Mouse (Mus musculus) CH12.LX (cell line): Measurements from ENCODE around the gene Itpk1. TPM values are rescaled to one million over a fixed set of nuclear protein-coding genes. Genes with fewer than 3 reads are reported as not detected.

Source experiments
- DNase-seq: peaks from one replicate; pipeline ENCODE4 v3.0.0-alpha.2; 2013; ENCODE audit errors: extremely low read depth
- H3K27ac ChIP-seq: 2 replicates; pipeline ENCODE4 v1.5.1; 2012; ENCODE audit warnings: low read depth, mild to moderate bottlenecking, control low read depth, moderate library complexity; ENCODE audit not compliant: insufficient read depth
- H3K27me3 ChIP-seq: replicated peaks from 2 replicates; pipeline ENCODE3; 2012; ENCODE audit warnings: inconsistent platforms
- H3K36me3 ChIP-seq, 2 experiments: replicated peaks in 1 of 2; 2 replicates each; pipeline versions ENCODE3 to v1.6.1; 2012; ENCODE audit warnings: inconsistent platforms in 1 of 2, low read length in 1 of 2, mild to moderate bottlenecking in 1 of 2, mixed read lengths in 1 of 2, moderate library complexity in 1 of 2; ENCODE audit not compliant: control insufficient read depth in 1 of 2, insufficient read depth in 1 of 2
- H3K4me1 ChIP-seq, 2 experiments: 2 replicates each; pipeline ENCODE4 v1.6.1; 2012; ENCODE audit warnings: inconsistent platforms in 1 of 2, moderate library complexity in 1 of 2; ENCODE audit not compliant: insufficient read depth in 2 of 2, control insufficient read depth in 1 of 2
- H3K4me2 ChIP-seq: 2 replicates; pipeline ENCODE4 v1.6.1; 2012; ENCODE audit warnings: low read depth, mild to moderate bottlenecking, control low read depth; ENCODE audit not compliant: poor library complexity, insufficient read depth, severe bottlenecking
- H3K4me3 ChIP-seq, 3 experiments: fragments of 150-350 bp in 1 of 3; sonication (generic) in 1 of 3; replicated peaks in 1 of 3; 2 replicates each; pipeline versions ENCODE3 to v1.5.1; 2011 to 2012; ENCODE audit warnings: low read depth in 2 of 3, low read length in 2 of 3, mild to moderate bottlenecking in 2 of 3, moderate library complexity in 2 of 3, control low read depth in 1 of 3, improper control_type of control experiment in 1 of 3, inconsistent platforms in 1 of 3, mixed read lengths in 1 of 3; ENCODE audit not compliant: poor library complexity in 1 of 3
- H3K79me2 ChIP-seq: replicated peaks from 2 replicates; pipeline ENCODE4 v1.6.1; 2012; ENCODE audit warnings: mild to moderate bottlenecking, moderate library complexity; ENCODE audit not compliant: control insufficient read depth, poor library complexity, insufficient read depth, severe bottlenecking; ENCODE audit errors: extremely low read depth
- H3K9ac ChIP-seq: 2 replicates; pipeline ENCODE4 v1.6.1; 2012; ENCODE audit warnings: low read depth, mild to moderate bottlenecking, control low read depth, moderate library complexity; ENCODE audit not compliant: insufficient read depth
- H3K9me3 ChIP-seq: replicated peaks from 2 replicates; pipeline ENCODE3; 2012; ENCODE audit warnings: low read length, inconsistent platforms, mixed read lengths
- BHLHE40 ChIP-seq: IDR thresholded peaks from 2 replicates; pipeline ENCODE4 v1.6.1; 2011; ENCODE audit warnings: mild to moderate bottlenecking, low read depth, low read length, improper control_type of control experiment
- CHD1 ChIP-seq: IDR thresholded peaks from 2 replicates; pipeline ENCODE4 v1.6.1; 2012; ENCODE audit warnings: low read depth, low read length, improper control_type of control experiment, inconsistent platforms
- CHD2 ChIP-seq: IDR thresholded peaks from 2 replicates; pipeline ENCODE4 v1.6.1; 2011; ENCODE audit warnings: low read length, improper control_type of control experiment
- CTCF ChIP-seq, 2 experiments: IDR thresholded peaks in 1 of 2; conservative IDR thresholded peaks in 1 of 2; 2 replicates each; pipeline ENCODE4 v1.5.1; 2011 to 2012; ENCODE audit warnings: low read depth in 2 of 2, low read length in 2 of 2, improper control_type of control experiment in 1 of 2, inconsistent platforms in 1 of 2, mild to moderate bottlenecking in 1 of 2, moderate library complexity in 1 of 2
- E2F4 ChIP-seq: IDR thresholded peaks from 2 replicates; pipeline ENCODE4 v1.6.1; 2011; ENCODE audit warnings: low read depth, low read length, improper control_type of control experiment; ENCODE audit not compliant: insufficient replicate concordance
- EP300 ChIP-seq: IDR thresholded peaks from 2 replicates; pipeline ENCODE4 v1.6.1; 2011; ENCODE audit warnings: low read length, improper control_type of control experiment
- ETS1 ChIP-seq: conservative IDR thresholded peaks from 2 replicates; pipeline ENCODE4 v1.6.1; 2012; ENCODE audit warnings: low read depth, mild to moderate bottlenecking, inconsistent platforms, low read length, improper control_type of control experiment, moderate library complexity
- GABPA ChIP-seq: IDR thresholded peaks from 2 replicates; pipeline ENCODE4 v1.6.1; 2012; ENCODE audit warnings: low read depth, low read length, improper control_type of control experiment, inconsistent platforms; ENCODE audit not compliant: insufficient replicate concordance
- HCFC1 ChIP-seq: IDR thresholded peaks from 2 replicates; pipeline ENCODE4 v1.6.1; 2012; ENCODE audit warnings: low read depth, mild to moderate bottlenecking, inconsistent platforms, low read length, improper control_type of control experiment
- IRF4 ChIP-seq: IDR thresholded peaks from 2 replicates; pipeline ENCODE4 v1.6.1; 2014; ENCODE audit warnings: low read depth, mild to moderate bottlenecking, inconsistent platforms, low read length, improper control_type of control experiment
- JUN ChIP-seq: IDR thresholded peaks from 2 replicates; pipeline ENCODE4 v1.6.1; 2011; ENCODE audit warnings: low read depth, mild to moderate bottlenecking, low read length, improper control_type of control experiment, moderate library complexity; ENCODE audit not compliant: insufficient read depth
- JUND ChIP-seq: conservative IDR thresholded peaks from 2 replicates; pipeline ENCODE4 v1.6.1; 2011; ENCODE audit warnings: low read depth, low read length, improper control_type of control experiment
- KAT2A ChIP-seq: IDR thresholded peaks from 2 replicates; pipeline ENCODE4 v1.6.1; 2012; ENCODE audit warnings: low read length, improper control_type of control experiment, inconsistent platforms; ENCODE audit not compliant: insufficient replicate concordance
- MAFK ChIP-seq: IDR thresholded peaks from 2 replicates; pipeline ENCODE4 v1.6.1; 2011; ENCODE audit warnings: low read length, improper control_type of control experiment; ENCODE audit not compliant: insufficient replicate concordance
- MAX ChIP-seq: IDR thresholded peaks from 2 replicates; pipeline ENCODE4 v1.6.1; 2011; ENCODE audit warnings: low read length, improper control_type of control experiment
- MAZ ChIP-seq: IDR thresholded peaks from 2 replicates; pipeline ENCODE4 v1.6.1; 2012; ENCODE audit warnings: low read depth, mild to moderate bottlenecking, inconsistent platforms, low read length, improper control_type of control experiment, moderate library complexity
- MEF2A ChIP-seq: IDR thresholded peaks from 2 replicates; pipeline ENCODE4 v1.6.1; 2014; ENCODE audit warnings: low read depth, mild to moderate bottlenecking, inconsistent platforms, low read length, improper control_type of control experiment, borderline replicate concordance
- MXI1 ChIP-seq: IDR thresholded peaks from 2 replicates; pipeline ENCODE4 v1.6.1; 2011; ENCODE audit warnings: mild to moderate bottlenecking, low read depth, low read length, improper control_type of control experiment
- MYC ChIP-seq: IDR thresholded peaks from 2 replicates; pipeline ENCODE4 v1.6.1; 2011; ENCODE audit warnings: low read depth, mild to moderate bottlenecking, improper control_type of control experiment, low read length
- NELFE ChIP-seq: IDR thresholded peaks from 2 replicates; pipeline ENCODE4 v1.6.1; 2011; ENCODE audit warnings: low read depth, low read length, improper control_type of control experiment
- NRF1 ChIP-seq: IDR thresholded peaks from 2 replicates; pipeline ENCODE4 v1.6.1; 2014; ENCODE audit warnings: low read depth, mild to moderate bottlenecking, inconsistent platforms, low read length, improper control_type of control experiment, moderate library complexity
- PAX5 ChIP-seq: IDR thresholded peaks from 2 replicates; pipeline ENCODE4 v1.6.1; 2012; ENCODE audit warnings: low read length, inconsistent platforms, mixed read lengths
- POLR2A ChIP-seq: IDR thresholded peaks from 2 replicates; pipeline ENCODE4 v1.6.1; 2011; ENCODE audit warnings: low read depth, mild to moderate bottlenecking, improper control_type of control experiment, low read length
- POLR2AphosphoS2 ChIP-seq: IDR thresholded peaks from 2 replicates; pipeline ENCODE4 v1.6.1; 2011; ENCODE audit warnings: low read depth, low read length, improper control_type of control experiment
- RAD21 ChIP-seq: IDR thresholded peaks from 2 replicates; pipeline ENCODE4 v1.6.1; 2011; ENCODE audit warnings: low read depth, mild to moderate bottlenecking, low read length, improper control_type of control experiment, moderate library complexity
- RCOR1 ChIP-seq: conservative IDR thresholded peaks from 2 replicates; pipeline ENCODE4 v1.6.1; 2012; ENCODE audit warnings: low read depth, mild to moderate bottlenecking, inconsistent platforms, low read length, improper control_type of control experiment
- SIN3A ChIP-seq: IDR thresholded peaks from 2 replicates; pipeline ENCODE4 v1.6.1; 2012; ENCODE audit warnings: low read length, improper control_type of control experiment, inconsistent platforms
- SMC3 ChIP-seq: IDR thresholded peaks from 2 replicates; pipeline ENCODE4 v1.6.1; 2011; ENCODE audit warnings: low read depth, low read length, improper control_type of control experiment
- TBP ChIP-seq: conservative IDR thresholded peaks from 2 replicates; pipeline ENCODE4 v1.6.1; 2011; ENCODE audit warnings: low read depth, low read length, improper control_type of control experiment
- UBTF ChIP-seq: IDR thresholded peaks from 2 replicates; pipeline ENCODE4 v1.6.1; 2012; ENCODE audit warnings: low read depth, mild to moderate bottlenecking, inconsistent platforms, low read length, improper control_type of control experiment, moderate library complexity
- USF2 ChIP-seq: conservative IDR thresholded peaks from 2 replicates; pipeline ENCODE4 v1.6.1; 2011; ENCODE audit warnings: low read depth, low read length, improper control_type of control experiment
- ZC3H11A ChIP-seq: IDR thresholded peaks from 2 replicates; pipeline ENCODE4 v1.6.1; 2012; ENCODE audit warnings: low read depth, mild to moderate bottlenecking, inconsistent platforms, low read length, improper control_type of control experiment
- ZMIZ1 ChIP-seq: IDR thresholded peaks from 2 replicates; pipeline ENCODE4 v1.6.1; 2012; ENCODE audit warnings: low read depth, mild to moderate bottlenecking, inconsistent platforms, low read length, improper control_type of control experiment
- ZNF384 ChIP-seq: IDR thresholded peaks from 2 replicates; pipeline ENCODE4 v1.6.1; 2012; ENCODE audit warnings: low read depth, low read length, improper control_type of control experiment, inconsistent platforms
- dilution Hi-C: fragments of 300-500 bp; cut with MboI; formaldehyde crosslinking; loops from 2 replicates; pipeline ENCODE4 v1.14.3; 2020; ENCODE audit warnings: low sequenced_read_pairs; ENCODE audit not compliant: extremely low pct_unique_long_range_greater_than_20kb, extremely low pct_ligation_motif_present
- in situ Hi-C: fragments of 300-500 bp; cut with MboI; formaldehyde crosslinking; loops from 3 replicates; pipeline ENCODE4 v1.14.3; 2019; ENCODE audit warnings: low sequenced_read_pairs, low pct_ligation_motif_present, low pct_unique_long_range_greater_than_20kb, mixed read lengths
- polyA plus RNA-seq: library from polyadenylated mRNA; unstranded; fragments of >175 nt; gene quantifications from 2 replicates; pipeline ENCODE4 v1.2.1, GENCODE M21; 2012; ENCODE audit warnings: low read depth; ENCODE audit not compliant: insufficient read length
- total RNA-seq, 2 experiments: library from RNA; depleted of rRNA; stranded (reverse); fragments of 300-350 nt in 1 of 2; fragments of >200 nt in 1 of 2; gene quantifications; 2 replicates each; pipeline ENCODE4 v1.2.3; 2012 to 2014

The Itpk1 gene
- total and polyA plus RNA-seq, 3 experiments: 14.0 to 25.1 (median 19.2) TPM

DNA sequence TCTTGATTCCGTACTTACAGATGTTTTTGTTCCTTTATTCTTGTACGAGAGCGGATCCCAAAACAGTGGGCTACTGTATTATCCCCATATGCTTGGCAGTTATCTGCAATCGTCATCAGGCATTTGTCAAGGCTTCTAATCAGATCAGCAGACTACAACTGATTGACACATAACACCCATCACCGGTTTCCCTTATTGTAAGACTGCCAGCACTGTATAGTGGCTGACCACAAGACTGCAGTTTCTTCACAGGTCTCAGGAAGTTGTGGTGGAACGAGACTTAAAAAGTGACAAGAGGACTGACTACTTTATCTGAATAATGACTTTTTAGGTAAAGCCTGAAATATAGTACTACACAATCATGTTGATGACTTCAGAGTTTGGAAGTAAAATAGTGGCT is 40.1 kb upstream of the Itpk1 start:
- peak overlapping the region; percentile 78 to 84 (median 80) for H3K4me3 ChIP-seq

DNA sequence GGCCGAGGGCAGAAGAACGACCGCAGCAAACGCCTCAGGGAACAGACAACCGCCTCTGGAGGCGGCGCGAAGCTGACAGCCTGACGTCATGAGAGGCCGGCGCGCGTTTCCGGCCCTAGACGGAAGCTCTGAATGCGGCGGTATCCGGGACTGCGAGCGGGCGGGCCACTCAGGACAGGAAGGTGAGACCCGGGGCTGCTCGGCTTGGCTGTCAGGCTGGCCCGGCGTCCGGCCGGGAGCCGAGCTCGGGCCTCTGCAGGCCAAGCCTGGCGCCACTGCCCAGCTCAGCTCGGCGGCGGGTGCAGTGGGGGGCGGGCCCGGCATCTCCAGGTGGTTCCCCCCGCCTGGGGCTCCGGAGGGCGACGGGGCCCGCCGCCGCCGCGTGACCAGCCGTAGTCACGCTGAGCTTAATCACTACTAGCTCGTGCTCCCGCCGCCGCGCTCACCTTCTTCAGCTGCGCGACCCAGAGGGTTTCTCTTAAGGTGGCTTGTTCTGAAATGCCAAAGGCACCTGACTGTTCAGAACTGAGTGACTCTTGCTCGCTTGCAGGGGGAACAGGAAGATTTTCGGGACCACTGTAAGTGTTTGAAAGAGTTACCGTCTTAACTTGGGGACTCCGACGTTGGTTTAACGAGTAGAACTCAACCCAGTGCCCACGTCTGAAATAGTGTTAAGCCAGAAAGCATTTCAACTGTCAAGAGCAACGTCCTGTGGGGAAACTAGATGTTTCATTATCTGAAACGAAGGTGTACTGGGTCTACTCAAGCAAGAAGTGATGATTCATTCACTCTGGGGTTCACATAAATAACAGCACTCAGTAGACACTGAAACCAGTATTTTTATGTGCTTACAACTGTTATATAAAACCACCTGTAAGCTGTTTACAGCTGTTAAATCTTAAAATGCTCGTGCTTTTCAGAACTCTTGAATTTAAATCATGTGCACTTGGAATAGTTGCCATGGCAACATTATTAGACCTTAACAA is 39.2 kb upstream of the Itpk1 start, which contains the start of the genes Moap1 and Tmem251:
Gene Moap1 (minus strand): TSS at position 73 of the 986 bp plus-strand sequence.
Gene Tmem251 (plus strand): TSS at position 174 of the 986 bp plus-strand sequence.
- H3K4me1 ChIP-seq: peaks cover 0 to 33% of the 10 kb centered on the region in 2 experiments; a peak in 2 of 4 replicates
- H3K9ac ChIP-seq: peak within 1 kb of the TSS; percentile 81
- peaks cover 35% of the 10 kb centered on the region for H3K79me2 ChIP-seq
- peak within 1 kb of the TSS; percentile 78 to 84 (median 80) for H3K4me3 ChIP-seq
- H3K4me2 ChIP-seq: peak within 1 kb of the TSS; percentile 90
- H3K27me3 ChIP-seq: no peaks in the 10 kb centered on the region
- in situ Hi-C loops: loop anchor here (10.0 kb wide), 1 partner anchor 321 kb away; no protein-coding TSS in a partner anchor
- H3K9me3 ChIP-seq: no peaks in the 10 kb centered on the region
- peak within 1 kb of the TSS; percentile 65 for H3K27ac ChIP-seq
- dilution Hi-C loops: no loop called here
- H3K36me3 ChIP-seq: peaks cover 7 to 47% of the 10 kb centered on the region in 2 experiments
- peak; percentile 90 for DNase-seq
- TF ChIP-seq JUN: no peak
- TF ChIP-seq ZC3H11A: no peak
- peak; percentile 50; the same call in 1 of the 2 replicates for TF ChIP-seq IRF4
- no peak for TF ChIP-seq MAZ
- TF ChIP-seq MXI1: peak; percentile 81
- peak; percentile 78 for TF ChIP-seq NELFE
- TF ChIP-seq ZMIZ1: peak; percentile 88
- 0 out of 2 replicates have a peak, but pooled peaks have one; percentile 16 for TF ChIP-seq GABPA
- 0 out of 2 replicates have a peak, but pooled peaks have one; percentile 66 for TF ChIP-seq E2F4
- TF ChIP-seq ZNF384: no peak
- TF ChIP-seq MAFK: no peak
- TF ChIP-seq TBP: peak; percentile 37; the same call in 1 of the 2 replicates
- TF ChIP-seq SMC3: no peak
- TF ChIP-seq POLR2AphosphoS2: peak; percentile 76; the same call in 1 of the 2 replicates
- no peak for TF ChIP-seq USF2
- no peak for TF ChIP-seq EP300

More for the DNA sequence above, 40.1 kb upstream of the Itpk1 start:
- H3K4me2 ChIP-seq: peak overlapping the region; percentile 90
- H3K79me2 ChIP-seq: peaks cover 41% of the 10 kb centered on the region
- H3K27ac ChIP-seq: no peak overlapping the region
- in situ Hi-C loops (loop anchor here (10.0 kb wide), 1 partner anchor 320 kb away; no protein-coding TSS in a partner anchor), dilution Hi-C loops (no loop called here)
- no peaks in the 10 kb centered on the region for H3K27me3 ChIP-seq
- H3K4me1 ChIP-seq: peaks cover 0 to 33% of the 10 kb centered on the region in 2 experiments; a peak in 2 of 4 replicates
- peak overlapping the region; percentile 81; the same call in 1 of the 2 replicates for H3K9ac ChIP-seq
- H3K9me3 ChIP-seq: no peaks in the 10 kb centered on the region
- peak; percentile 83 for DNase-seq
- TF ChIP-seq MAFK: no peak
- no peak for TF ChIP-seq E2F4
- no peak for TF ChIP-seq SMC3
- no peak for TF ChIP-seq GABPA
- TF ChIP-seq MXI1: no peak
- no peak for TF ChIP-seq ZMIZ1
- no peak for TF ChIP-seq IRF4
- no peak for TF ChIP-seq JUN
- peak; percentile 10 to 41; a peak in 2 of 4 replicates for TF ChIP-seq CTCF (conservative IDR thresholded peaks at IDR 0.05 in 1 of 2, IDR thresholded peaks at IDR 0.05 in 1 of 2; ENCODE audit: low read depth in 2 of 2, low read length in 2 of 2)
- no peak for TF ChIP-seq POLR2A
- no peak for TF ChIP-seq NELFE
- TF ChIP-seq ZNF384: no peak
- TF ChIP-seq EP300: peak; percentile 28; the same call in 1 of the 2 replicates
- TF ChIP-seq TBP: no peak
- no peak for TF ChIP-seq ZC3H11A
- TF ChIP-seq RAD21: no peak
- no peak for TF ChIP-seq SIN3A
- TF ChIP-seq MAZ: no peak
- no peak for TF ChIP-seq NRF1
- TF ChIP-seq JUND: 0 out of 2 replicates have a peak, but pooled peaks have one; percentile 27
- TF ChIP-seq ETS1: peak; percentile 42; the same call in 1 of the 2 replicates
- peak; percentile 68; the same call in 1 of the 2 replicates for TF ChIP-seq BHLHE40
- TF ChIP-seq UBTF: no peak
- no peak for TF ChIP-seq PAX5
- TF ChIP-seq MAX: no peak
- TF ChIP-seq KAT2A: no peak
- no peak for TF ChIP-seq POLR2AphosphoS2
- TF ChIP-seq MEF2A: no peak
- no peak for TF ChIP-seq RCOR1
- no peak for TF ChIP-seq MYC
- TF ChIP-seq CHD2: no peak
- TF ChIP-seq HCFC1: no peak; the same call in 1 of the 2 replicates
- TF ChIP-seq CHD1: no peak
- TF ChIP-seq, all 38 proteins: peak for 5
- H3K36me3 ChIP-seq: peaks cover 10 to 54% of the 10 kb centered on the region in 2 experiments
